Mouse (Mus musculus): ENCODE data around the gene Tmbim4. TPM values are rescaled to one million over a fixed set of nuclear protein-coding genes. Genes with fewer than 3 reads are reported as not detected.
A peak's percentile ranks its signal among the peaks of the same experiment; 100 is the strongest.

Tmbim4 gene
- polyA plus RNA-seq (2016; fragmentation: Nextera tagmentation; extraction: Ambion mirVana): 82.2 and 82.4 TPM in 2 replicates

GRCm38 (mm10) chr10:120201131-120201921 is at the start of gene Tmbim4:
Gene Tmbim4, plus strand, starts transcription at chr10:120201590.
- Histone ChIP-seq H3K4me1 (peaks cover 11% of the 10 kb centered on the region), H3K27ac (replicated peaks) (peak within 1 kb of the TSS; percentile 60), H3K36me3 (replicated peaks) (no peaks in the 10 kb centered on the region), H3K4me3 (peak within 1 kb of the TSS; percentile 62), H3K9me3 (0 out of 2 replicates have a peak, but pooled peaks cover 2% of the 10 kb centered on the region), H3K27me3 (replicated peaks; ENCODE audit: low read depth, poor library complexity, severe bottlenecking) (peaks cover 42% of the 10 kb centered on the region)
- peak; percentile 71 for DNase-seq (ENCODE audit: low spot score)
- 1% methylated on average over 65 of the region's 65 CpGs for WGBS

GRCm38 (mm10) chr10:120151672-120152071 is 49.7 kb upstream of the Tmbim4 start:
- no peaks in the 10 kb centered on the region for H3K4me1 ChIP-seq
- H3K36me3 ChIP-seq (replicated peaks): no peaks in the 10 kb centered on the region
- H3K4me3 ChIP-seq: no peak overlapping the region
- no peaks in the 10 kb centered on the region for H3K27me3 ChIP-seq (replicated peaks; ENCODE audit: low read depth, poor library complexity, severe bottlenecking)
- H3K27ac ChIP-seq (replicated peaks): no peak overlapping the region
- H3K9me3 ChIP-seq: peaks cover 12% of the 10 kb centered on the region
- WGBS: 87% methylated on average over 7 of the region's 7 CpGs
- DNase-seq (ENCODE audit: low spot score): no peak

GRCm38 (mm10) chr10:120153911-120154310 is 47.5 kb upstream of the Tmbim4 start:
- Histone ChIP-seq H3K4me1 (no peaks in the 10 kb centered on the region), H3K36me3 (replicated peaks) (no peaks in the 10 kb centered on the region), H3K4me3 (no peak overlapping the region), H3K27me3 (replicated peaks; ENCODE audit: low read depth, poor library complexity, severe bottlenecking) (no peaks in the 10 kb centered on the region), H3K9me3 (peaks cover 12% of the 10 kb centered on the region), H3K27ac (replicated peaks) (no peak overlapping the region)
- WGBS: 89% methylated on average over 2 of the region's 2 CpGs
- DNase-seq (ENCODE audit: low spot score): no peak

- H3K27me3 ChIP-seq (replicated peaks; ENCODE audit: low read depth, poor library complexity, severe bottlenecking): no peaks in the 10 kb centered on the region
- no peaks in the 10 kb centered on the region for H3K9me3 ChIP-seq
- no peak overlapping the region for H3K27ac ChIP-seq (replicated peaks)
- H3K4me1 ChIP-seq: no peaks in the 10 kb centered on the region
- DNase-seq (ENCODE audit: low spot score): no peak
- no peaks in the 10 kb centered on the region for H3K36me3 ChIP-seq (replicated peaks)
- WGBS: 87% methylated on average over 9 of the region's 9 CpGs
- H3K4me3 ChIP-seq: no peak overlapping the region
Measured at GRCm38 (mm10) chr10:120160533-120160932, 40.9 kb upstream of the Tmbim4 start.

GRCm38 (mm10) chr10:120162840-120163239 is 38.5 kb upstream of the Tmbim4 start:
- Histone ChIP-seq H3K27me3 (replicated peaks; ENCODE audit: low read depth, poor library complexity, severe bottlenecking) (no peaks in the 10 kb centered on the region), H3K36me3 (replicated peaks) (no peaks in the 10 kb centered on the region), H3K4me1 (no peaks in the 10 kb centered on the region), H3K9me3 (no peaks in the 10 kb centered on the region), H3K27ac (replicated peaks) (no peak overlapping the region), H3K4me3 (no peak overlapping the region)
- WGBS: 87% methylated on average over 10 of the region's 10 CpGs
- DNase-seq (ENCODE audit: low spot score): no peak

- Histone ChIP-seq H3K36me3 (replicated peaks) (no peaks in the 10 kb centered on the region), H3K9me3 (no peaks in the 10 kb centered on the region), H3K4me3 (no peak overlapping the region), H3K27ac (replicated peaks) (no peak overlapping the region), H3K4me1 (no peaks in the 10 kb centered on the region), H3K27me3 (replicated peaks; ENCODE audit: low read depth, poor library complexity, severe bottlenecking) (no peaks in the 10 kb centered on the region)
- 95% methylated on average over 7 of the region's 7 CpGs for WGBS
- no peak for DNase-seq (ENCODE audit: low spot score)
Measured at GRCm38 (mm10) chr10:120163490-120163889, 37.9 kb upstream of the Tmbim4 start.

- WGBS: 89% methylated on average over 19 of the region's 19 CpGs
- H3K4me3 ChIP-seq: no peak overlapping the region
- H3K27me3 ChIP-seq (replicated peaks; ENCODE audit: low read depth, poor library complexity, severe bottlenecking): no peaks in the 10 kb centered on the region
- no peak for DNase-seq (ENCODE audit: low spot score)
- H3K4me1 ChIP-seq: 0 out of 2 replicates have a peak, but pooled peaks cover 3% of the 10 kb centered on the region
- H3K27ac ChIP-seq (replicated peaks): no peak overlapping the region
- H3K36me3 ChIP-seq (replicated peaks): no peaks in the 10 kb centered on the region
- no peaks in the 10 kb centered on the region for H3K9me3 ChIP-seq
Measured at GRCm38 (mm10) chr10:120164931-120165792, 36.2 kb upstream of the Tmbim4 start.

GRCm38 (mm10) chr10:120165793-120166503 is 35.4 kb upstream of the Tmbim4 start:
- Histone ChIP-seq H3K36me3 (replicated peaks) (no peaks in the 10 kb centered on the region), H3K9me3 (no peaks in the 10 kb centered on the region), H3K27ac (replicated peaks) (no peak overlapping the region), H3K4me1 (0 out of 2 replicates have a peak, but pooled peaks cover 3% of the 10 kb centered on the region), H3K4me3 (no peak overlapping the region), H3K27me3 (replicated peaks; ENCODE audit: low read depth, poor library complexity, severe bottlenecking) (no peaks in the 10 kb centered on the region)
- WGBS: 86% methylated on average over 17 of the region's 17 CpGs
- no peak for DNase-seq (ENCODE audit: low spot score)

GRCm38 (mm10) chr10:120168070-120168469 is 33.3 kb upstream of the Tmbim4 start:
- H3K27me3 ChIP-seq (replicated peaks; ENCODE audit: low read depth, poor library complexity, severe bottlenecking): no peaks in the 10 kb centered on the region
- no peak for DNase-seq (ENCODE audit: low spot score)
- H3K9me3 ChIP-seq: 0 out of 2 replicates have a peak, but pooled peaks cover 3% of the 10 kb centered on the region
- no peaks in the 10 kb centered on the region for H3K36me3 ChIP-seq (replicated peaks)
- no peak overlapping the region for H3K27ac ChIP-seq (replicated peaks)
- 76% methylated on average over 1 of the region's 1 CpGs for WGBS
- H3K4me3 ChIP-seq: no peak overlapping the region
- H3K4me1 ChIP-seq: 0 out of 2 replicates have a peak, but pooled peaks cover 3% of the 10 kb centered on the region

- no peak overlapping the region for H3K27ac ChIP-seq (replicated peaks)
- H3K4me3 ChIP-seq: no peak overlapping the region
- H3K27me3 ChIP-seq (replicated peaks; ENCODE audit: low read depth, poor library complexity, severe bottlenecking): no peaks in the 10 kb centered on the region
- H3K9me3 ChIP-seq: 0 out of 2 replicates have a peak, but pooled peaks cover 3% of the 10 kb centered on the region
- no peaks in the 10 kb centered on the region for H3K36me3 ChIP-seq (replicated peaks)
- H3K4me1 ChIP-seq: 0 out of 2 replicates have a peak, but pooled peaks cover 3% of the 10 kb centered on the region
- no peak for DNase-seq (ENCODE audit: low spot score)
- WGBS: 66% methylated on average over 10 of the region's 10 CpGs
Measured at GRCm38 (mm10) chr10:120169064-120169463, 32.3 kb upstream of the Tmbim4 start.

- Histone ChIP-seq H3K27me3 (replicated peaks; ENCODE audit: low read depth, poor library complexity, severe bottlenecking) (no peaks in the 10 kb centered on the region), H3K4me3 (no peak overlapping the region), H3K4me1 (0 out of 2 replicates have a peak, but pooled peaks cover 3% of the 10 kb centered on the region), H3K9me3 (0 out of 2 replicates have a peak, but pooled peaks cover 3% of the 10 kb centered on the region), H3K36me3 (replicated peaks) (no peaks in the 10 kb centered on the region), H3K27ac (replicated peaks) (no peak overlapping the region)
- 87% methylated on average over 5 of the region's 5 CpGs for whole genome bisulfite sequencing
- no peak for DNase-seq (ENCODE audit: low spot score)
Measured at GRCm38 (mm10) chr10:120169841-120170240, 31.5 kb upstream of the Tmbim4 start.

- Histone ChIP-seq H3K27me3 (replicated peaks; ENCODE audit: low read depth, poor library complexity, severe bottlenecking) (no peaks in the 10 kb centered on the region), H3K36me3 (replicated peaks) (no peaks in the 10 kb centered on the region), H3K4me1 (0 out of 2 replicates have a peak, but pooled peaks cover 3% of the 10 kb centered on the region), H3K4me3 (no peak overlapping the region), H3K9me3 (0 out of 2 replicates have a peak, but pooled peaks cover 3% of the 10 kb centered on the region), H3K27ac (replicated peaks) (no peak overlapping the region)
- DNase-seq (ENCODE audit: low spot score): no peak
- WGBS: 76% methylated on average over 4 of the region's 4 CpGs
Measured at GRCm38 (mm10) chr10:120170277-120170676, 31.1 kb upstream of the Tmbim4 start.

Measured in embryonic facial prominence, embryonic 10.5 days (tissue).